Mouse (Mus musculus) heart, postnatal 4 days (tissue): ENCODE measurements around the gene Tmem186. TPM values are rescaled to one million over a fixed set of nuclear protein-coding genes. Genes with fewer than 3 reads are reported as not detected.

Experiments used
- DNase-seq: peaks from one replicate; pipeline ENCODE4 v3.0.0; 2021
- total RNA-seq, 2 experiments: library from RNA; stranded (reverse); gene quantifications; 2 replicates each; pipeline ENCODE4 v1.2.3; 2021

The Tmem186 gene
- total RNA-seq, 2 experiments from 2014 or later, result 12.7 to 13.1 TPM

DNA sequence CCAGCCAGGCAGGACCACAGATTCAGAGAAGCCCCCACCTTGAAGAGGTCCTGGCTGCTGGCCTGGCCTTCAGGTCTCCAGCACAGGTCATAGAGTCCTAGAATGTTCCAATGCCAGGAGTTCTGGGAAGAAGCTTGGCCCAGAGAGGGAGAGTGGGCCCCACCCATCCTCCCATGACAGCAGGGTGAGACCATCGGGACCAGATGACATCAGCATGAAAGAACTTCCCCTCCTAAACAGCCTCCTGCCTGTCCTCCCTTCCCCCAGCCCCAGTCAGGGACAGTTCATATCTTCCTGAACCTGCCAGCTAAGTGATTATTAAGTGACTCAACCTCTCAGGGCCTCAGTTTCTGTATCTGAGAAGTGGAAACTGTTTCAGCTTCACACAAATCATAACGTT lies 28.9 kb upstream of the Tmem186 start:
- DNase-seq, result peak; percentile 70

- DNase-seq, result no peak
These were observed 27.9 kb upstream of the Tmem186 start for GRCm38 (mm10) chr16:8665367-8665766.

- DNase-seq, result no peak
These were observed 26.4 kb upstream of the Tmem186 start for GRCm38 (mm10) chr16:8663606-8664539.

DNA sequence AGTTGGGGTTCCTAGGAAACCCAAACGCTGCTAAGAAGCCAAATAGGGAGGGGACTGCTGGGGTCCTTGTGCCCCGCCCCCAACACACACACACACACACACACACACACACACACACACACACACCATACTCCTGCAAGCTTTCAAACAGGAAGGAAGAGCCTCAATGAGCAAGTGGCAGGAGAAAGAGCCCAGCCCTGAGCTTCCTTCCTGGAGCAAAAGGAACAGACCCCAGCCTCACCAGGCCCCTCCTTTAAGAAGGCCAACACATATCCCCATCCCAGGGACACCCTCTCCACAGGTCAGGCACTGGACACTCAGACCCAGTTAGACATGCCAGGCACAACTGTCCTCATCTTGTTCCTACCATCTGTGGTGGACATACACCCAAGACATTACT lies 25.5 kb upstream of the Tmem186 start:
- DNase-seq, result no peak

- peak; percentile 40 for DNase-seq
These were observed 21.3 kb upstream of the Tmem186 start for GRCm38 (mm10) chr16:8658764-8659163.

DNA sequence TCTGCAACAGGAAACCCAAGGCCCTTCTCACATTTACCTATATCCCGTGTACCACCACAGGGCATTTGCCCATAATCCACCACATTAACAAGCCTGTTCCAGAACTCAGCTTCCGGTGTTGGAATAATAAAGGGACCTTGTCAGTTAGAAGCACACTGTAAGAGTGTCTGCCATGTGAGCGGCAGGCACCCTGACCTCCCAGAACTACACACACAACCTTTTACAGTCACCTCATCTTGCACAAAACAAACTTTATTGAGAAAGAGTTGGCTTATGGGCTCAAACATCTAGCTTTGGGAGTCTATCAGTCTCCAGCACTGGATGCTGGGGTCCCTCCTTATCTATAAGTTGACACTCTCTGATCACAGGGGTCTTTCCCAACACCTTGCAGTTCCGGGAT lies 20.8 kb upstream of the Tmem186 start:
- DNase-seq, result no peak

- no peak for DNase-seq
These were observed 18.7 kb upstream of the Tmem186 start for GRCm38 (mm10) chr16:8656256-8656655.

DNA sequence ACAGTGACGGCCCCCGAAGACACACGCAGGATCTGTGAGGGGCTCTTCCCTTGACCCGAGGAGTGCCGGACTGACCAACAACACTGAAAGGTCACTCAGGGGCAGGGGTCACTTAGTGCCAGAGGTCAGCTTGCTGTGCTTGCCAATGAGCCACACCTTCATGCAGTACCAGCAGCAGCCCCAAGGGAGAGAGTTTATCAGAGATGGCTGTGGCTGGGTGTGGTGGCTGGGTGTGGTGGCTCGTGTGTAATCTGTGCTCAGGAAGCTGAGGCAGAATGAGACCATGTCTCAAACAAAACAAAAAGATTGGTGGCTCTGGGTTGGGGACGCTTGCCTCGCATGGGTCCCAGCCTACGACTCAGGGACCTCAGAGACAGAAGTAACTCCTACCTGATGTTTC lies 18.1 kb upstream of the Tmem186 start:
- DNase-seq, result no peak

DNA sequence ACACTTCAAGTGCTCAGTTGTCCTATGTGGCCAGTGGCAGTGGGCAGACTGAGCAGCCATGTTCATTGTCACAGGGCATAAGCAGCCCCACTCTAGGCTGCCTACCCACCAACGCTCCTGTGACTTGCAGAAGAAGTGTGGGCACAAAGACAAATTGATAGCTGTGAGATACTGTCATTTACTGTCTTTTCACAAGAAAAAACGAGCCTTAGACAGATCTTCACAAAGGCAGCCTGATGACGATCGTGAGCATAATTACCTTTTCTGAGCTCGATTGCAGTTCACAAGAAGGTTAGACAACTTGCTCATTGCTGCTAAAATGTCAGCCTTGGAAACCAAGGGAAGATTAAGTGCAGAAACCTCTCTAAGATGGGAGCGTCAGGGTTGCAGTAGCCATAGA lies 17.6 kb upstream of the Tmem186 start:
- DNase-seq, result no peak

DNA sequence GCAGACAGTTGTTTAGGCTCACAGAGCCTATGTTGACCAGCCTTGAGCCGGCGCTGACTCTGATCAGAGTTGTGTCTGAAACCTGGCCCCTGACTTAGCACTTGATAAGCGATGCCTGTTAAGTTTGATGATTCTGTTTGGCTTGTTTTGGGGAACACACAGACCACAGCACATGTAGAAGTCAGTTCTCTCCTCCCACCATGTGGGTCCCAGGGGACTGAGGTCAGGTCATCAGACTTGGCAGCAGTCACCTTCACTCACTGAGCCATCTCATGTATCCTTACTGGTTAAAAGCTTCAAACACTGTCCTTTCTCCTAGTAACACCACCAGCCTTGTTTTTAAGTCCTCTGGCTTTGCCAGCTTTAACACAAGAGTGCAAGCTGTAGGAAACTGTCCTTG lies 12.5 kb upstream of the Tmem186 start:
- DNase-seq, result no peak

GRCm38 (mm10) chr16:8645546-8645945 lies 8.0 kb upstream of the Tmem186 start:
- no peak for DNase-seq

DNA sequence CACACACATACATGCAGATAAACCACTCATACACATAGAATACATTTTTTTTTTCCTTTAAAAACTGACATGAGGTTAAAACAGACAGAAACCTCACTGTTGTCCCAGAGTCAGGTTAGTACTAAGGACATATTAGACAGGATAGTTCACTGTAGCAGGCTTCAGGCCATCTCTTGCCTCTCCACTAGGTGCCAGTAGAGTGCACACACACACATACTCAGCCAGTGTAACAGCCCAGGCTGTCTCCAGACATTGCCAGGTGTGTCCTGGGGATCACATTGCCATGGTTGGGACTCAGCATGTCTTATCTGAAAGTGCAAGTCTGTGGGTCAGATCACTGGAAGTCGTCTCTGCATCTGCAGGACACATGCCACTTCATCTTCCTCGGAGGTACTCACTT lies 6.3 kb upstream of the Tmem186 start:
- peak; percentile 54 for DNase-seq

- DNase-seq, result no peak
These were observed 2.1 kb upstream of the Tmem186 start for GRCm38 (mm10) chr16:8639466-8640191.

DNA sequence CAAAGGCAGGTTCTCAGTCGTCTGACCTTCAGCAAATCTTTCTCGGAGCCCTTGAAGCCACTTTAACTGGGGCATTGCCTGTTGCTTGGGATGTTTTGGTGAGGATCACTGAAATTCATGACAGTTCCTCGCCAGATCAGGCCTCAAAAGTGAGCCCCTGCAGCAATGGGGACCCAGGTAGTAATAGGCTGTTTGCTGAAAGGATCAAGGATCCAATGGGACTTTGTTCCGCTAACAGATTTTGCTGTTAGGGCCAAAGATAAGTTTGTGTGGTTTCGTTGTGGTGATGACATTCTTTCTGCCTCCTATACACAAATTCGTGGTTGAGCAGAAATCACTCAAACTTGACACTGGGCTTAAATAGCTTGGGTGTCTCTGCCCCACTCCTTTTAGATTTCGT lies 619 bp upstream of the Tmem186 start:
- no peak for DNase-seq

- DNase-seq, result no peak
These were observed 670 bp downstream of the Tmem186 start for GRCm38 (mm10) chr16:8636867-8637216.

GRCm38 (mm10) chr16:8631428-8631827 lies 6.1 kb downstream of the Tmem186 start:
- DNase-seq, result no peak

- no peak for DNase-seq
These were observed 7.1 kb downstream of the Tmem186 start for GRCm38 (mm10) chr16:8630419-8630818.

GRCm38 (mm10) chr16:8620315-8621115 lies 17.0 kb downstream of the Tmem186 start:
- no peak for DNase-seq

- no peak for DNase-seq
These were observed 17.7 kb downstream of the Tmem186 start for GRCm38 (mm10) chr16:8619659-8620314.

GRCm38 (mm10) chr16:8613447-8613846 lies 24.1 kb downstream of the Tmem186 start:
- DNase-seq, result no peak

- no peak for DNase-seq
These were observed 24.5 kb downstream of the Tmem186 start for GRCm38 (mm10) chr16:8613039-8613438.

DNA sequence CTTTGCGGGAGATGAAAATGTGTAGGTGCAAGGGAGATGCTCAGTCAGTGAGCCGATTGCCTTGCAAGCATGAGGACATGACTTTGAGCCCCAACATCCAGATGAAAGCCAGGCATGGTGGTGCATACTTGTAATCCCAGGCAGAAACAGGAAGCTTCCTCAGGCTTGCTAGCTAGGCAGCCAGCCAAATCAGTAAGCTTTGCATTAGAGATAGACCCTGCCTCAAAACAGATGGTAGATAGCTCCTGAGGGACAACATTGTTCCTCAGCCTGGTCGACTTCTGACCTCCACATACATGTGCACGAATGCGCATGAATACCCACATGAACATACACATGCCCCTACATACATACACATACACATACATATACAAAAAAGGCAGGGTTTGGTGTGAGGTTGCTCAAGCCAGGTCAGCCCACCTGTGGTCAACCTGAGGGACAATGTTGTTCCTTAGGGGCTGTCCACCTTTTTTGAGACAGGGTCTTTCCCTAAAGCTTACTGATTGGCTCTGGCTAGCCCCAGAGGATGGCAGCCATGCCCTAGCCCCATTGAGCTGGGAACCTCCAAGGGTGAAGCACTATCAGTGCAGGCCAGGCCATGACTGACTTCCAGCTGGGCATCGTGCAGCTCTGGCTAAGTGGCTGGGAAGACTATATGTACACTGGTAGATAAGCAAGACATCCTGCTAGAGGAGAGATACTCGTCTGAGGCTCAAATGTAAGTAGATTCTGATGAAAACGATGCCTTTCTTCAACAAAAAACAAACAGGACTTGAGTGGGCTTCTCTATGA lies 25.1 kb downstream of the Tmem186 start:
- DNase-seq, result no peak
